Mouse (Mus musculus): Measurements from ENCODE around the gene Polr2g.
A peak's percentile ranks its signal among the peaks of the same experiment; 100 is the strongest.

Polr2g gene

DNA sequence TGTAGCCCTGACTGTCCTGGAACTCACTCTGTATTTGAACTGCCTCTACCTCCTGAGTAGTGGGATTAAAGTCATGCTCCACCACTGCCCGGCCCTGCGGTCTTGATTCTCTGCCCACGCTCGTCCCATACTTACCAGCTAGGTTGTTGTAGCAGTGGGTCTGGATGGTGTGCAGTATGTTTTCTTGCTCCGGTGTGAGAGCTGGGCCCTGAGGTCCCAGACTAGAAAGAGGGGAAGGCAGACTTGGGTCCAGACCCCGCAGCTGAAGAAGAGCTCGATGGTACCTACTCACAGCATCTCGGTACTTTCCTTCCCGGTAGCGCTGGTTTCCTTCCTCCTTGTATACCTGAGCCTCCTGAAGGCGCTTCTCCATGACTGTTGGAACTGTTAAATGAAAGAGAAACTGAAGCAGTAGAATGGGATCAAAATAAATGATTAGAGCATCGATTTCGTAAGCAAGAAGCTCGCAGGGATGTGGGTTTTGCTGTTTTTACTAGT is 20.0 kb upstream of the Polr2g start:
- DNase-seq (ENCODE audit: low spot score in 2 of 2) = no peak

DNA sequence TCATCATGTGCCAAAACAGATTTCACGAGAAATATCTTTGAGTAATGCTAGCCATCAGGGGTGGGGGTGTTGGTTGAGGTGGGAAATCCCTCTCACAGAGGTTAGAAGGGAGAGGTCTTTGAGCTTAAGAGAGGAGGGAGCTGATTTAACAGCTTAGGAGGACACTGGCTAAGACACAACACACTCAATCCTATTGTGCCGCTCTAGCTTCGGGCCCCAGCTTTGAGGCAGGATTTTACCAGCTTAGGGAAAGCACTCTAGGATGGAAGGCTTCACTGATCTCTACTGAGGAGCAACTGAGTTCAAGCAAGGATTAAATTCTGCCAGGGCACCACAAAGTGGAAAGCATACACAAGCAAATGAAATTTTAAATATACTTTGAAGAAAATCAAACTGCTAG is 18.6 kb upstream of the Polr2g start:
- DNase-seq (ENCODE audit: low spot score in 2 of 2) = no peak

DNA sequence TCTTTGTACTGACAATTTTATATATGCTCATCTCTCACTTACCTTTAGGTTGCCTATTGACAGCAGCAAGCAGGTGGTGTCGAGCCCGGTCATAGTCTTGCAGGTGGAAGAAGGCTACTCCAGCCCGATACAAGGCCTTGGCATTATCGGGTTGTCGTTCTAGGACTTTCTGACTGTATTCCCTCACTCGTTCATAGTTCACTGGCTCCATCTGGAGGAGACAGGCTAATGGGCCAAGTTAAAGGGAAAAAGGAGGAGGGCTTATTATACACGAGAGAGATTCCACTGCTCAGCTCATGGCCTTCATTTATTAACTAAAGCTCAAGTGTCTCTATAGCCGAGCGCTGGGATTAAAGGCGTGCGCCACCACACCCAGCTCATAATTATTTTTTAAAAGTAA is 17.4 kb upstream of the Polr2g start:
- DNase-seq (ENCODE audit: low spot score in 2 of 2) = no peak

DNA sequence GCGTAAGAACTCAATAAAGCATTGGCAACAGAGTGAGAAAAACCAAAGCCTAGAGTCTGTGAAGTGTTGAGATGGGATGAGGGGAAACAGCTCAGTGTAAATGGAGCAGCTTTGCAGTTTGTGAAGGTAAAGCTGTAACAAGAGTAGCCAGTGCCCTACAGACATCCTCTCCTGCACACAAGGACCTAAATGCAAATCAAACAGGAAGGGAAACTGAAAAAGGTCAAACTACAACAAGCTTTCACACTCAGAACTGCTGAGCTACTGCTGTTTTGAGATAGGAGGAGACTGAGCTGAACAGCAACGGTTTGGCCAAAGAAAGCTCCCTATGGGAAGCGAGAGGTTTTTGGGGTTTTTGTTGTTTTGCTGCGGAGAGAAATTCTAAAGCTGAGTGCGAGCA is 8.4 kb upstream of the Polr2g start:
- DNase-seq (ENCODE audit: low spot score in 2 of 2) = peak; percentile 50 to 63

DNA sequence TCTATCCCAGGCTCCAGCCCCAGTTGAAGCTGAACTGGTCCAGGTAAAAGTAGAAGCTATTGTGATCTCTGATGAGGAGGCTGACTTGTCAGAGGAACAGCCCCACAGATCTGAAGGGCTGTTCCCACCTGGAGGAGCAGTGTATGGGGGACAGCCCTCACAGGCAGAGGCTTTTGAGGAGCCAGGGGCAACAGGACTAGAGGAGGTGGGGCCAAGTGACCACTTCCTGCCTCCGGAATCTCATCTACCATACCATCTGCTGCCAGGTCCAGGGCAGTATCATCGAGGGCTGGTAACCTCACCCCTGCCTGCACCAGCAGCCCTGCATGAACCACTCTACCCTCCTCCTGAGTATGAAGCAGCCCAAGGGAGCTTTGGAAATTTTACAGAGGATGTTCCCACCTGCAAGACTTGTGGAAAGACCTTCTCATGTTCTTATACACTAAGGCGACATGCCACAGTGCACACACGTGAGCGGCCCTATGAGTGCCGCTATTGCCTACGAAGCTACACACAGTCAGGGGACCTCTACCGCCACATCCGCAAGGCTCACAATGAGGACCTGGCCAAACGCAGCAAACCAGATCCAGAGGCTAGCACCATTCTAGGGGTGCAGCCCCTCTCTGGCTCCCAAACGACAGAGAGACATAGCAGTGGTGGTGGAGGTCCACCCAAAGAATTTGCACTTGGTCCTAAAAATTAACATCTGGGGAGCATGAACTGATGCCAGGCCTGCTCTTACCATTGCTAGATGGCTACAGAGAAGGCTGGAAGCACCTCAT is 5.7 kb upstream of the Polr2g start:
- no peak for DNase-seq (ENCODE audit: low spot score in 2 of 2)

DNA sequence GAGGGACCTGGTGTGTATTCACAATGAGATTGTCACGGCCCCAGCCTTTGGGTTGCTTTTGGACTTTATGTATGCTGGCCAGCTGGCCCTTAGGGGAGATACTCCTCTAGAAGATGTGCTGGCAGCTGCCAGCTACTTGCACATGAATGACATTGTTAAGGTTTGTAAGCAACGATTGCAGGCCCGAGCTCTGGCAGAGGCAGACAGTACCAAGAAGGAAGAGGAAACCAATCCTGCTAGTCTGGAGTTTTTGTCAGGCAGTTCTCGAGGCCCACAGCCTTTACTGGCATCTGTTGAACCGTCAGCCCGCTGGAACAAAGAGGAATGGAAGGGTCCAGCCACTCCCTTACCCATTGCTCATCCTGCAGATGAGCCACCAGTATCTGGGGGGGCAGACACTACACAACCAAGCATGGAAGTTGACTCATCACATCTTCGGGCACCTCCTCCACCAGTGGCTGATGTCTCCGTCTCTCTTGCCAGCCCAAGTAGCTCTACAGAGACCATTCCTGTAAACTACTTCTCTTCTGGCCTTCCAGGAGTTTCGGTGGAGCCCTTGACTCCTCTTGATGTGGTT is 4.9 kb upstream of the Polr2g start:
- DNase-seq (ENCODE audit: low spot score in 2 of 2) = no peak

DNA sequence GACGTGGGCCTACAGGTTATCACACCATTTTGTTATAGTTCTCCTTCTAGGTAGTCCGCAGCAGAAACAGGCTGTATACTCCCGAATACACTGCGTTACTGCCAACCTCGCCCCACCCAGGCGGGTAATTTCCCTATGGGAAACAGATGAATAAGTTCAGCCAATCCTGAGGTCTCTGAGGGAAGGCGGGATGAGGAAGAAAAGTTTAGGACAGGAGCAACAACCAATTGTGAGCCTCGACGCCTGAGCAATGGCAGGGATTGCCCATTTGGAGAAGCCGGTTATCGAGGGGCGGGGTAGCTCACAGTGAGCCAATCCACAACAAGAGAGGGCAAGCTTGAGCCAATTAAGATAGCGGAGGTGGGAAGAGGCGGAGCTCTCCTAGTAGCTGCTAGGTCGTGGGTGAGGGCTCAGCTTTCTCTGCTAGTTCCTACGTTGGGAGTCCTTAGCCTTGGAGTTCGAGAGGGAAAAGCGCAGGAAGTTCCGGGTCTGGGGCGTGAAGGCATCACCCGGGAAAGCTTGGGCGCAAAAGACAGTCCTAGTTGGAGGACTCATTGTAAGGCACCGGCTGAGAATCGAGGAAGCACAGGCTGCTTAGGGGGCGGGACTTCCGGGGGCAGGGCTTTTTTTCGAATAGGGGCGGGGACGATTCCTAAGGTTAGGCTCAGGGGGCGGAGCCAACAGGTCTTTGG is 3.9 kb upstream of the Polr2g start, which contains the start of gene Zbtb3:
TSS of gene Zbtb3 (plus strand) at position 426 of the 692 bp plus-strand sequence.
- DNase-seq (ENCODE audit: low spot score in 2 of 2) = peak; percentile 96 to 98

DNA sequence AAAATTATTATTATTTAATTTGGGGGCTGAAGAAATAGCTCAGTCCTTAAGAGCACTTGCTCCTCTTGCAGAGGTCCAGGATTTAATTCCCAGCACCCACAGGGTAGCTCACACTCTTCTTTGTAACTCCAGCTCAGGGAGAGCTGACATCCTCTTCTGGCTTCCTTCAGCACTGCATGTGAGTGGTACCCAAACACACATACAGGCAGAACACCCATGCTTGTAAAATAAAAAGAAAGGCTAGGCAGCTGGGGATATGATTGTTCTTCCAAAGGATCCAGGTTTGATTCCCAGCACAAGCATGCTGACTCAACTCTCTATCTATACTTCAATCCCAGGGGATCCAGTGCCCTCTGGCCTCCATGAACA is 554 bp upstream of the Polr2g start:
- no peak for DNase-seq (ENCODE audit: low spot score in 2 of 2)

DNA sequence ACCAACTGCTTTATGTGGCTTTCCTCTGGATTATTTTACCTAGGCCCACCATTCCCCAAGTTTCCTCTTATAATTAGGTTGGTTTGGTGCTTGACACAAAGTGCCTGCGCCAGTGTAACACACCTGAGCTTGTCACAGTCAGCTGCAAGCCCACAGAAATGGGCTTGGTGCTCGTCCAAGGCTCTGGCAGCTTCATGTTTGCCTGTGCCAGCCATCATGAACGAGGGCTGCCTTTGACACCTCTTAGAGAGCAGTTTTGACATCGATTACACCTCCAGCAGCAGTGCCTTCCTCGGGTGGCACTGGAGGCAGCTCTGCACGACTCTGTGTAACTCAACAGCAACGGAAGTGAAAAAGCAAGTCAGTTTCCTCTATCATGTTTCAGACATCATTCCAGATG is 8.2 kb downstream of the Polr2g start:
- DNase-seq (ENCODE audit: low spot score in 2 of 2) = no peak

DNA sequence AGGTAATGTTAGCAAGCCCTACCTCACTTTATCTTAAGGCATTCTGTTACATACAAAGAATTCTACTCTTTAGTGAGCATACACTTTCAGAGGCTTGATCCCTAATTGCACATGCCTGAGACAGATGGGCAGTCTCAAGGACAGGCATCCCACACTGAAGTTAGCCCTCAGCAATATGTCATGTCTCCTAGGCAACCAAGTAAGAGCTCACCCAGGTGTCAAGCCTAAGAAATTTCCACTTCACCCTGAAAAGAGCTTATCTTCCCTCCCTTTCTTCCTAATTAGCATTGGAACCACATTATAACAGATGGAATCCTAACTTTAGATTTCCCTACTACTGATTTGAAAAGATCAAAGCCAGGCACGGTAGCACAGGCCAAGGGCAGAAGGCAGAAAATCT is 9.2 kb downstream of the Polr2g start:
- no peak for DNase-seq (ENCODE audit: low spot score in 2 of 2)

DNA sequence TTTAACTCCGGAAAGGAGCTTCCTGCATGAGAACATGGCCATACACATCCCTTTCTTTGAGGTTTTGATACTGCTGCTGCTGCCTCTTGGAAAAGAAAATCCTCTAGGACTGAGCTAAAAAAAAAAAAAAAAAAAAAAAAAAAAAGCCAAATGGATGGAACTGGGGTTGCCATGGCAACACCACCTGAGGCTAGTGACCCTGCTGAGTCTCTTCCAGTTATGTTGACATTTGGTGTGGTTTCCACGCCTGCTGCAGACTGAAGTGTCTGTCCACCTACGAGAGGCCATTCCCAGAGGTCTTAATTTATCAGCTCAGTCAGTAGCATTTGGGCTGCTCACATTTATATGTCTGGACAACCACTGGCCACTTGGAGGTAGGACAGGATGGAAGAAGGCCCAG is 9.9 kb downstream of the Polr2g start:
- DNase-seq (ENCODE audit: low spot score in 2 of 2) = no peak

DNA sequence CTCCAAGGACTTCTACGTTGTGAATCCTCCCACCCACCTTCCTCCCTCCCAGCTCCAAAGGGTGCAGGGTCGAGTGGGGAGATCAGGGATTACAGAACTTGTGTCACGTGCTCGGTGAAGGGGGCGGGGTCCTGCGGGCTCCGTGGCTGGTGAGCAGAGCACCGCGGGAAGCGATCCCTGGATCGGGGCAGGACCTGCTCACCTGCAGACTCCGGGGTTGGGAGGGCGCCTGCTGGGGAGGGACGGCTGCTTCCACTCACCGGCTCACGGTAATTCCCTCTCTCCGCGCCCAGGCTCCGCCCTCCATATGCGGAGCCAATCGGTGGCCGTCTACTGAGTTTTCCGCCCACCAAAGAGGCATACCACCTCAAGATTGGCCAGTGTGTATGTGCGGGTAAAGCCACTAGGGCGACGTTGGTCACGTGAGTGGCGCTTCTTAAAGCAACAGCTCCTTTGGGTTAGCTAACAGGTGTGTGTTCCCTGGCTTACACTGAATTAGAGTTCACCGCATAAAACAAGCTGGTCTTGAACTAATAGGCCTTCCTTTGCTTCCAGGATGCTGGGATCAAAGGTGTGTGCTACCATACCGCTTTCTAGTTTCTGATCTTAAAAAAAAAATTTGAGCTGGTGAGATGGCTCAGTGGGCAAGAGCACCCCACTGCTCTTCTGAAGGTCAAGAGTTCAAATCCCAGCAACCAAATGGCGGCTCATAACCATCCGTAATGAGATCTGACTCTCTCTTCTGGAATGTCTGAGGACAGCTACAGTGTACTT is 12.2 kb downstream of the Polr2g start, which contains the start of gene Taf6l:
TSS of gene Taf6l (minus strand) at position 410 of the 774 bp plus-strand sequence.
- DNase-seq (ENCODE audit: low spot score in 2 of 2) = peak; percentile 92 to 96

DNA sequence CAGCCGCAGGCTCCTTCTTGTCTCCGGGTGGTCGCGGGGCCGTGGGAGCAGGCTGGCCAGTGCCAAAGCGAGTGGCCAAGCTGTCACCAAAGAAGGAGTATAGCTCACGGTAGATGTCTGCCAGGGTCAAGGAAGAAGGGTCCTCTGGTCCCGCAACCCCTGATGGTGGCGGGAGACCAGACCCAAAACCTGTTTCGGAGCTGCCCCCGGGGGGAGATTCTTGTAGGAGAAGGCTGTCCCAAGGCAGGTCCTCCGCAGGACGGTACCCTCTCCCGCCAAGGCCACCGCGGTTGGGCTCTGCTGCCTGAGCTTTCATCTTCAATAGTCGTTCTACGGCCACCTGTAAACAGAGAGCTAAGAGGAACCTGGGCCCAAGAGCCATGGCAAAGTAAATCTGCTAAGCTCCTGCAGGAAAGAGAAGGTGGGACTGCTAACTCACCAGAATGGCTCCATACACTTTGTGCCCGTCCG is 23.4 kb downstream of the Polr2g start:
- peak; percentile 22 to 37 for DNase-seq (ENCODE audit: low spot score in 2 of 2)

DNA sequence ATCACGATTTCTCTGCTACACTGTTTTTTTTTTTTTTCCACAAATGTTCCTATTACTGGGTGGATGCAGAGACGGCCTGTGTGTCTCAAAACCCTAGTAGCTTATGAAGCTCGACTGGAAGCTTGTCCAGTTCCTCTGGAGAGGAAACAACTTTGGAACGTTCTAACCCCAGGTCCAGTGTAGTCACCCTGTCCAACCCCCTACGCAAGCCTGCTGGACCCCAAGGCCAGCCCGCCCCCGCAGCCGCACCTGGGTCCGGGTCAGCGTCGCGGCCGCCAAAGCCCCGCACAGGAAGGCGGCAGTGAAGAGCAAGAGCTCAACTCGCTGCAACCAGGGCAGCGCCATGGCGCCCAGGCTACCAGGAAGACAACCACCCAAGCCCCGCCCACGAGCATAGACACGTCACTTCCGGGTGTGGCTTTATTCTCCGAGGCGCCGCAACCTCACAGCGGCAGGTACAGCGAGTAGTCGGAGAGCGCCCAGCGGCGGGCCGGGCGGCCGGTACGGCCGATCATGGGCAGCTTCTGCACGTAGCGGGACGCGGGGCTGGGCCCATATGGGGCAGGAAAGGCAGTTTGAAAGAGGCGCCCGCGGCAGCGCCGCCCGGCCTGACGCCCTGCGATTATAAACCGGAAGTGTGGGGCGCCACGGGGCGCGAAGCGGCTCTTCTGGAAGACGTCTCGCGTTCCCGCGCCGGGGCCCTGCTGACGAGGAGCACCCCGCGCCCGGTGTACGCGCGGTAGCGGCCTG is 24.1 kb downstream of the Polr2g start, which contains the start of gene Tmem179b:
TSS of gene Tmem179b (minus strand) at position 382 of the 750 bp plus-strand sequence.
- peak; percentile 95 to 96 for DNase-seq (ENCODE audit: low spot score in 2 of 2)

DNA sequence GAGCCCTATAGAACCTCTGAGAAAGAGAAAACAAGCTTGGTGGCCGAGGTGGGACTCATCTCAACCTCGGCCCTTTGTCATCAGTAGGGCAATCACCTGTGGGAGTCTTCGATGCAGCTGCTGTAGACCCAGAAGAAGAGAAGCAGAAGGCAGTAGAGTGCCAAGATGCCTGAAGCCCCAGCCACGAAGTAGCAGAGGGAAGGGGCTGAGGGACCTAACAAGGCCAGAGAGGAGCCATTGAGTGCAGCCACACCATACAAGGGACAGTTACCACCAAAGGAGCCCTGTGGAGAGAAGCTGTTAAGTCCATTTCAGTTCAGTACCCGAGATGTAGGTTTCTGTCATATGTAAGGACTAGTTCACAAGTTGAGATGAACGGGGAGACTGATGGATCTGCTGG is 25.0 kb downstream of the Polr2g start:
- DNase-seq (ENCODE audit: low spot score in 2 of 2) = no peak

DNA sequence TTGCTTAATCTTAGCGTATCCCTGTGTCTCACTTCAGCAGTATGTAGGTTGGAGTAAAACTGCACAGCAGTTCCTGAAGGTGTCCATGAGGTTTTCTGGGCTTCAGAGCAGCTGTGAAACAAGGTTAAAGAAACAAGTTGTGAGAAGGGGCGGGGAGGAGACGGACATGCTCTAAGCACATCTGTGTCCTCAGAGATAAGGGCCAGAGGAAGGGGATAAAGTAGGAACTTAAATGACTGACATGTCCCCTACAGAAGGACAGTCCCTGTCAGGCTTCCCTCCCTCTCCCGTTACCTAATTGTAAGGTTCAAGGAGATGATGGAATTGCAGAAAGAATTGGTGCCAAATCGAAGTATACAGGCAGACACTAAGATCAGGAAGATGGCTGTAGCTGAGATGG is 25.4 kb downstream of the Polr2g start:
- DNase-seq (ENCODE audit: low spot score in 2 of 2) = peak in 1 of 2 experiments; percentile 41

DNA sequence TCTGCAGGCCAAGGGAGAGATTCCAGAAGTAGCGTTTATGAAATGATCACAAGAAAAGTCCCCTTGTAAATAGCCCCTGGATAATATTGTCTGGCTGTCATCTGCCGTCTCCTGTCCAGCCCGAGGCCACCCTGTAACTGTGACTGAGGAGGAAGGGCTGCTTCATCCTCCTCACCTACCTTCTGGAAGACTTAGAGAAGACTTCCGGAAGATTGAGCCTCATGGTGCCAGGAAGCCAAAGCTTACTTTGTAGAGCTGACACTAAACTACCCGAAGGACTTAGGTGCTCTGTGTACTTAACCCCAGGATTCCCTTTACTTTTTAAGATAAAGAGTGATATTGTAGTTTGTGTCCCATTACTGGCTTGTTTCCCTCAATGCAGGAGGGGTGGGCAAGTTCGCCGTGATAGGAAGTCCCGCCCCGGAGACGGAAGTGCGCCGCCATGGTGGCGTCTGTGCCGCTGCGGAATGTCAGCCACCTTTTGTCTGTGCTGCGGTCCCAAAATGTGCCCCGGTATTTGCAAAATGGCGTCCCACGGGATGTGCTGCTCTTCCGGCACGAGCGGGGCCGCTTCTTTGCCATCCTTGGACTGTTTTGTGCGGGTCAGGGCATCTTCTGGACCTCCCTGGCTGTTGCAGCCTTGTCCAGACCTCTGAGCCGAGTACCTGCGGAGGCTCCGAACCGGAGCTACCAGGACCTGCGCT is 27.7 kb downstream of the Polr2g start, which contains the start of gene Tmem223:
TSS of gene Tmem223 (plus strand) at position 430 of the 704 bp plus-strand sequence.
- peak; percentile 79 to 84 for DNase-seq (ENCODE audit: low spot score in 2 of 2)

DNA sequence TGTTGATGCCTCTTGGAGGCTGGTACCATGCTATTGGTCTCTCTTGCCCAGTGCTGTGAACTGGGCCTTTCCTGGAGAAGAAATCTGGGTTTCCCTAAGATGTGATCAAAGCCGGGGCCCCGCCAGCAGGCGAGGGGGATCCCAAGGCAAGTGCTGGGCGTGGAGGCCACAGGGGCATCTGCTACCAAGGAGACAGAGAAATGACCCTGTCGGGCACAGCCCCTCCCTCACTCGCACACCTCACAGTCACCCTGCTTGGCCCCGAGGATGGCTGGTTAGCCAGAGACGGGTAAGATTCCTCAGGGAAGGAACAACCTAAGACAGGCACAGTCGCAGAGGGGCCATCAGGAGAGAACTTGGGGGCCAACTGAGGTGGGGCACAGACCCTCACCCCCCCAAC is 32.8 kb downstream of the Polr2g start:
- no peak for DNase-seq (ENCODE audit: low spot score in 2 of 2)

DNA sequence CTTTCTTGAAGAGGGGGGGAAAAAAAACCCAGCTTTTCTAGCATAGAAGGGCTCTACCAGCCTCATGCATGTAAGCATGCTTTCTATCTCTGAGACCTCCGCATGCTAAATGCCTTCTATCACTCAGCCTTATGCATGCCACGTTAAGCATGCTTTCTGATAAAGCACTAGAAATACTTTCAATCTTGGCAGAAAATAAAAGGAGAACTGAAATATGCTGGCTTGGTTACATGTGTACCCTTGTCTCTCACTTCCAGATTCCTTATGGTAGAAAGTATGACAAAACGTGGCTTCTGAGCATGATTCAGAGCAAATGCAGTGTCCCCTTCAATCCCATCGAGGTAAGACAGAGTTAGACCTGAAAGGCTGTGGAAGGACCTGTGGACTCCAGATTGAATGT is 35.1 kb downstream of the Polr2g start:
- no peak for DNase-seq (ENCODE audit: low spot score in 2 of 2)

DNA sequence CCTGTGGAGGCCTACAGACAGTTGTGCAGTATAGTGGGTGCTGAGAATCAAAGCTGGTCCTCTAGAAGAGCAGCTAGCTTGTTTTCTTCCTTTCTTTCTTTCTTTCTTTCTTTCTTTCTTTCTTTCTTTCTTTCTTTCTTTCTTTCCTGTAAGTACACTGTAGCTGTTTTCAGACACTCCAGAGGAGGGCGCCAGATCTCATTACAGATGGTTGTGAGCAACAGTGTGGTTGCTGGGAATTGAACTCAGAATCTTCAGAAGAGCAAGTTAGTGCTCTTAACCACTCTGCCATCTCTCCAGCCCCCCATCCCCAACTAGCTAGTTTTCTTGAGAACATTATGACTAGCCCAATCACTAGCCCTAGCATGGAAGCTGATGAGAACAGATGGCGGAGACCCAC is 37.6 kb downstream of the Polr2g start:
- no peak for DNase-seq (ENCODE audit: low spot score in 2 of 2)

Measured in spleen, postnatal 36 days (tissue).